Mouse (Mus musculus): Measurements from ENCODE around the gene Plekha3.

The Plekha3 gene

DNA sequence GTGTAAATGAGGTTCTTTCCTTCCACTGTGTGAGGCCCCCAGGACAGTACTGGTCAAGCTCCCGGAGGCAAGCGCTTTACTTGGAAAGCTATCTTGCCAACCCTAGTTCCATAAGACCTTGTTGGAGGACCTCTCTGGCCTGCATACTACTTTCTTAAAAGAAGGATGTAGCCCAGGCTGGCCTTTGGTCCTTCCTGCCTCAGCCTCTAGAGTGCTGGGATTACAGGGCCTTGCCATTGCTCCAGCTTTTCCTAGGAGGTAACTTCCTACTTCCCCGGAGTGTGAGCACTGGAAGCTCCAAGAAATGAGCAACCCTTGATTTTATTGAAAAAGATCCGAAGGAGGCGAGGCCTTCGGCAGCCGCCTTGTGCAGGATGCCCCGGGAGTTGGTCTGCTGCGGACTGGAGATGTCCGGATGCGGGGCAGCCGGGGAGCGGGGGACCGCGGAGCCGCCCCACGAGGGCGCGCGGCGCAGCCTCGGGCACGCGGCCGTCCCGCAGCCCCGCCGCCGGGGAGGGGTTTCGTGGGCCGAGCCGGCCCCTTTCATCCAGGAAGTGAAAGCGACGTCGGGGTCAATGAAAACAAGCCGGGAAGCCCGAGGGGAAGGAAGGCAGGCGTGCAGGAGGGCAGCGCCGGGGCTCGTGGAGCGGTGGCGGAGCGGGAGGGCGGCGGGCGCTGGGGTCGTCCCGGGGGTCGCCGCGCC lies at the start of gene Plekha3:
Plekha3 (plus strand) TSS at position 557 of the 703 bp plus-strand sequence.
- DNase-seq (ENCODE audit: low read depth, low spot score): peak; percentile 92

DNA sequence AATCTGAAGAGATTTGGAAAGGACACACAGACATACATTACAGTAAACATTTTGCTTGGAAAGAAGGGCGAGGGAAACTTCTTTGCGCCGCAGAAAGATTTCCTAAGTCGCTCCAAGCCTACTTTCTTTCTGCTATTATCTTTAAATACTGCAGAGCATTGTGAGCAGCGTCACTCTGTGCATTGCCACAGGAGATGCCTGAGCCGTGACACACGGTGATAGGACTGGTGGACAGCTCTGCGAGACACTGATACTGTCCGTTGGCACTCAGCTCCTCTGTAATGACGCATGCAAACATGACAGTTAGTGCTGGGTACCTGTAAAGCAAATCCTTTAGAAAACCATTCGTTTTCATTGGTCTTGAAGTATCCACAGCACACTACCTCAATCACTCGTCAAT lies 44.8 kb upstream of the Plekha3 start:
- DNase-seq (ENCODE audit: low read depth, low spot score): no peak

DNA sequence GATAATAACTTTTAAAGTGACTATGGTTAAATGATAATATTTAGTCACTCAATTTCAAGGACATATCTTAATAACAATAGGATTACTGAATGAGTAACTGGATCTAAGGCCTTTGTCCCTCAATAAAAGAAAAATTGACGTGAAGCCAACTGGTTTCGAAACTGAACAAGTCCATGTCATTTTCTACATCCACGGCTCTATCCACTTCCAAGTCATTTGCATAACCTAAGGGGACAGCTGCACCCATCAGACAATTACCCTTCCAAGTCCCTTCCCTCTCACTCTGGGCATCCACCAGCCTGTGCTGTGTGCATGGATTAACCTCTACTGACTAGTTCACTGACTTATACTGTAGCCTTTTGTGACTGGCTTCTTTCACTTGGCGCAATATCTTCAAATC lies 43.5 kb upstream of the Plekha3 start:
- DNase-seq (ENCODE audit: low read depth, low spot score): no peak

DNA sequence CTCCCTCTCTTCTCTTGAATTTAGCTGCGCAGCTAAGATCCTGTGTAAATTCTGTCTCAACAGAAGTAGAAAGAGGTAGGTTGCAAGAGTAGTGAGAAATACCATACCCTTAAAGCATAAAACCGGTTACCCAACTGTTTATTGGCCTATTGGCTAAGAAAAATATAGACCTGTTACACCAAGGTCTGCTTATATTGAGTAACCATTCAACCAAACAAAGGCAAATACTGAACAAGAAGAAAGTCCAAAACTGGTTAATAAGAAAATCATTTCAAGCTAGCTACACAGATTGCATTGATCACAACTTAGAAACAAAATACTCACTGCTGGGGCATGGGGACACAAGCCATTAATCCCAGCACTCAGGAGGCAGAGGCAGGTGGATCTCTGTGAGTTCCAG lies 35.4 kb upstream of the Plekha3 start:
- no peak for DNase-seq (ENCODE audit: low read depth, low spot score)

DNA sequence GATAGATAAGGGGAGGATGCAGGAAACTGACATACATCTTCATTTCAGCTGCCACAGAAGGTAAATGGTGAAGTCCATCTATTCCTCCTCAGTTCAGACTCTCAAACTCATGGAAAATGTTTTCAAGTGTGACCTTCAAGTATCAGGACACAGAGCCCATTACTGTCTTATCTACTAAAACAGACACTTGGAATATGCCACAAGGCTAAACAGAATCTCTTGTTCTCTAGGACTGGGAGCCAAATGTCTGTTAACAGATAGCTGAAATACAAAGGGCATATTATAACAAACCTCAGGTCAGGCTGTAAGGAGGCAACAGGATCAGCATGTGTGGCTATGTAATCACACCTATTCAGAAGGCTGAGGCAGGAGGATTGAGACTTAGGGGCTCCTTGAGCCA lies 31.3 kb upstream of the Plekha3 start:
- no peak for DNase-seq (ENCODE audit: low read depth, low spot score)

DNA sequence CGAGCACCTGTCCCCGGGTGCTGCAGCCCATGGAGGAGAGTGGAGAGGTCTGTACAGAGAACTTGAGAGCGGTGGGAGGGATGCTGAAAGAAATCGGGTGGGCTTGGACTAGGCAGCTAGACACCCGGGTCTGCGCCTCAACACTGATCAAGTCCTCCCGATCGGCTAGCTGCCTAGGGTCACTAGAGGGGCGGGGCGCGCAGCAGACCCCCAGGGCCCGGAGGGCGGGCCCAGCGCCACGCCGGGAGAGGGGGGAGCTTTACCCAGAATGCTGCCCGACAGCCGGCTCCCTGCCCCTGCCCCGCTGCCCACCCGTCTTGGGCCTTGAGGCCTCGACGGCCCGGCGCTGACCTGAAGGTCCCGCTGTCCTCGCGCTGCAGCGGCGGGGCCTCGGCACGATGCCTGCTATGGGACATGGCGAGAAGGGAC lies 27.6 kb upstream of the Plekha3 start:
- peak; percentile 28 for DNase-seq (ENCODE audit: low read depth, low spot score)

DNA sequence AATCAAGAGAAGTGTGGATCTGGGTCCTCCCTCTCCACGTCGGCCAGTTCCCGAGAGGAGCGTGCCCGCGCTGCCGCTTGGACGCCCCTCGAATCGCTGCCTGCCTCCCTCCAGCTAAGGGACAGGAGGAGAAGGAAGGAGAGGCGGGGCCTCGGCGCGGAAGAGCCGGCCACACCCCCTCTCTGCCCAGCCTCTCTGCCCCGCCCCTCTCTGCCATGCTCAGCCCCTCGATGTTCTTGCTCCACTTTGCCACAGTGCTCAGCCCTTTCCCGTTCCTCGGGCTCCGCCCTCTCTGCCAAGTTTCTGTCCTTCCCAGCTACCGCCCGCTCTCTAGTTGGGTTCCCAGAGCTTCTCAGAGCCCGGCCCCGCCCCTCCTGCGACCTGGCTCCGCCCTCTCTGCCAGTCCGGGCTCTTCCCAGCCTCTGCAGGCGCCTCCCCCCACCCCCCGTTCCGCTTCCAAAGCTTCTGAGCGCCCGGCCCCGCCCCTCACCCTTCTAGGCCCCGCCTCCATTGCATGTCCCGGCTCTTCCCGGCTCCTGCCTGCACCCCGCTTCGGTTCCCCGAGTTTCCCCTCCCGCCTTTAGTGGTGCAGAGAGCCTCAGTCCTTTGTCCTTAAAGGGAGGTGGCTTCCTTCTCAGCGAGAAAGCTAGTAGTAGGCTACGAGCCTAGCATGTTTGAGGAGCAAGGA lies 27.1 kb upstream of the Plekha3 start, which contains the start of the genes Prkra and Pjvk:
Prkra (minus strand) TSS at position 133 of the 688 bp plus-strand sequence.
Pjvk (plus strand) TSS at position 594 of the 688 bp plus-strand sequence.
- DNase-seq (ENCODE audit: low read depth, low spot score): peak; percentile 99

DNA sequence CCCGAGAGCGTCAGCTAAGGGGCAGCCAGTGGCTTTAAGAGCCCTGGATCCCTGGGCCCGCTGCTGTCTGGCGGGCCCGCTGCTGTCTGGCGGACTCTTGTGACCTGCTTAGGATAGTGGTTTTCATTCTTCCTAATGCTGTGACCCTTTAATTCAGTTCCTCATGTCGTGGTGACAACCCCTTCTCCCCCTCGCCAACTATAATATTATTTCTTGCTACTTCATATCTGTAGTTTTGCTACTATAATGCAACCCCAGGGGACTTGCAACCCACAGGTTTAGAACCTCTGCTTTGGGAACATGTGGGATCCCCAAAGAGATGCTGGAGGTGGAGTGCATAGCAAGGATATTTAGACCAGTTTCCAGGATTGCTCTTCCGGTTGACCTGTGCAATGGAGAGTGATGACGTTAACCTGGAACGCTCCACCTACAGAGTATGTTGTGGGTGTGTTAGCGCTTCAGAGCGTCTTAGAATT lies 26.4 kb upstream of the Plekha3 start:
- DNase-seq (ENCODE audit: low read depth, low spot score): peak; percentile 55

DNA sequence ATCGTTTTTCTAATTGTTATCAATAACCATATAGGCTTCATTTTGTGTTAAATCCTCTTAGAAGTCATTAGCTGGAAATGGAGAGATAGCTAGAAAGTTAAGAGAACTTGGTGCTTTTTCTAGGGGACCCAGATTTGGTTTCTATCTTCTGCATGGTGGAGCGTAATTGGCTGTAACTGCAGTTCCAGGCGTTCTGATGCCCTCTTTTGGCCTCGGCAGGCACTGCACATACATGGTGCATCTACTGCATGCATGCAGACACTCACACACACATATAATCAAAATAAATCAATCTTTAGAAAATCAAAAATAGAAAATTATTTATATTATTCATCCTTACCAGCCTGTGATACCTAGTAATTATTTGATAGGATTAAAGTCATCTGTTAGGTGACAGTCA lies 22.0 kb upstream of the Plekha3 start:
- no peak for DNase-seq (ENCODE audit: low read depth, low spot score)

DNA sequence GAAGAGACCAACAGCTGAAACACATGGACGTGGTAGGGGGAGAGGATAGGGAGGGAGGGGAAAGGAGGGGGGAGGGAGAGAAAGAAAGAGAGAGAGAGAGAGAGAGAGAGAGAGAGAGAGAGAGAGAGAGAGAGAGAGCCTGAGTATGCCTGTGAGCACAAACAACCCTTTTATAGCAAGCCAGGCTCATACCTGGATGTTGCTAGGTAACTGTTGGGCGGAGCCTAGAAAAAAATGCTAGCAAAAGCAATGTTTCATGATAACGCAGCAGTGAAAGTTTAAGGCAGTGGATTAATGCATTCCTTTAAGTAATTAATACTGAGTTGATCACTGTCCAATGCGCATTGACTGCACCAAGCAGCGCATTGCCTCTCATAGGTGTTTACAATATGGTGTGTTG lies 20.4 kb upstream of the Plekha3 start:
- DNase-seq (ENCODE audit: low read depth, low spot score): no peak

DNA sequence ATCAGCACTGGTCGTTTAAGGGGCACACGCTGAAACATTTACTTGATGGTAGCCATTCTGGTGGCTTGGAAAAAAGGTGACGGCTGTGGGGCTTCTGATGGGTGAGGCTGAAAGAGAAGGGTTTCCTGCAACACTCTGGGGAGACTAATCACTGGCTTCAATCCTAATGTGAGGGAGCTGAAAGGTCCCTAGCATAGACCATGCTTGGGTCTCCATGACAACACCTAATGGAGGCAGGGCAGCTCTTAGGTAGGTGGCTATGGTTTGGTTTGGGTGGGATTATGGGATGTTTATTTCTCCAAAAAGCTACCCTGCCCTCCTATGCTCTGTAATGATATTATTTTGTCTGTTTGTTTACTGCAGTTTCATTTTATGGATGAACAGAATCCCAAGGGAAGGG lies 19.6 kb upstream of the Plekha3 start:
- no peak for DNase-seq (ENCODE audit: low read depth, low spot score)

DNA sequence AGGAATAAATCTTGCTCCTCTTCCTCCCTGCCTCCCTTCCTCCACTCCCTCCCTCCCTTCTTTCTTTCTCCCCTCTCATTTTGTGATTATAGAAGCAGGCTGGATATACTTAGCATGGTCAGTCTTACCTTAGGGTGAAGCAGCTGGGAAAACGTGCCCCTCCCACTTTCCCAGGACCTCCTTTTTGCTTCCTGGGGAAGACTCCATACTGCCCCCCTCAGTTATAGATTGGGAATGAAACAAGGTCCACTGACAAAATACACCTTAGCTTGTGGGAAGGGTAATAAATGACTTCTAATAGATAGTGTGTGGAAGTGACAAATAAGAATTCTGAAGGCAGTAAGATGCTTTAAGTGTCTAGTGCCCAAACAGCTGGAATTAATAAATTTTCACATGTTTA lies 19.1 kb upstream of the Plekha3 start:
- DNase-seq (ENCODE audit: low read depth, low spot score): peak; percentile 22

DNA sequence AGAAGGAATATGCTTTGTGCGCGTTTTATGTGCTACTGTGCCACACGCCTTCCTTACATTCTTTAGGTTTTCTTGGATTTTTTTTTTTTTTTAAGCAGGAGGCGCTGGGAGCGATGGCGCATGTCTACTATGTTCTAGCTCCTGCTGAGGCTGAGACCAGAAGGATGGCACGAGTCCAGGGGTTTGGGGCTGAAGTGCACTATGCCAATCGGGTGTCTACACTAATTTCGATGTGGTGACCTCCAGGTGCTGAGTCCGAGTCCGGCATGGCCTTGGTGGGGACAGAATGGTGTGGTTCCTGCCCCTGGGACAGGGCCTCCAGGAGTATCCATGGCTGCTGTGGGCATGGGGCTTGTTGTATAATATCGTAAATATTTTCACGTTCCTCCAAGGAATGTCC lies 16.5 kb upstream of the Plekha3 start:
- no peak for DNase-seq (ENCODE audit: low read depth, low spot score)

DNA sequence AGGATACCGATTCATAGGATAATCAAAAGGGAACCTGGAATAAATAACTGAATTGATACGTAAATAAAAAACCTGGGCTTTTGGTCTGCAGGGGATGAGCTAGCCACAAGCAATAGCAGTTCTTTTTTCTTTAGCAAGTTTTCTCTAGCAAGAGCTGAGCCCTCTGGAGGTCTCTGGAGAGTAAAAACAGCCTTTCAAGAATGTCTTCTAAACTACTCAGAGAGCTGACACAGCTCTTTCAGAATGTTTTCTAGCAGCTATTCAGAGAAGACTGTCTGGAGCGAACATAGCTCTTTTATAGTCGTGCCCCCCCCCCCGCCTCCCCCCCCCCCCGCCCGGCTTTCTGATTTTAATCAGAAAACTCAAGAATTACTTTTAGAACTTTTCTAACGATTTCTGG lies 15.7 kb upstream of the Plekha3 start:
- no peak for DNase-seq (ENCODE audit: low read depth, low spot score)

DNA sequence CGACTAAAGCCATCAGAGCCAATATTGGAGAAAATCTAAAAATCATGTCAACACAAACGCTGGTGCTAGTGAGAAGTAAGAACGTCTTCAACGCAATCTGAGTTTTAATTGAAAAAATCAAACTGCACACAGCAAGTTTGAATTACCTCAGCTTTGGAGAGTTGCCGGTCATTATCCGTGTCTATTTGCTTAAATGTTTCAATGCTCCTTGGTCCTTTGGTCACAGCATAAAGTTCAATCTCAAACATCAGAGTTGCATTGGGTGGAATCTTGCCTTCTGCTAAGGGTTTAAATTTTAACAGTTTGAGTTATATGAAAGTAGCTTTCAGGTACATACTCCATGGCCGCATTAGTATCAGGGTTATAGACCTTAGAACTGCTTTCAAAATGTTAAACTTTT lies 9.6 kb upstream of the Plekha3 start:
- DNase-seq (ENCODE audit: low read depth, low spot score): no peak

DNA sequence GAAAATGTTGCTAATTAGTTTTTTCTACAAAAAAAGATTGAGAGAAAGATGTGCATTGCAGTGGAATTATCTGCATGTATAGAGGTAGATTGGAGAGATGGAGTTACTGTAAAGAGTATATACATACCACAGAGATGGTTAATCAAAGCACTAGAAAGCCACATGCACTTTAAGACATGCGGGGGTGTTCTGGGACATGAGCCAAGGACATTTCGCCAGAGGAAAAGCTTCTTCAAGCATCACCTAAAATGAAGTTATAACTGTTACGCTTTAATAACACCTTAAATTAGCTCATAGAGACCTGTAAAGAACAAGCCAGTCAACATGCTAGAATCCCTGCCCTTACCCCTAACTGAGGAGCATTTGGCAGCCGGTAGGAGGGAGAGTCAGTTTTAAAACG lies 7.9 kb upstream of the Plekha3 start:
- peak; percentile 59 for DNase-seq (ENCODE audit: low read depth, low spot score)

DNA sequence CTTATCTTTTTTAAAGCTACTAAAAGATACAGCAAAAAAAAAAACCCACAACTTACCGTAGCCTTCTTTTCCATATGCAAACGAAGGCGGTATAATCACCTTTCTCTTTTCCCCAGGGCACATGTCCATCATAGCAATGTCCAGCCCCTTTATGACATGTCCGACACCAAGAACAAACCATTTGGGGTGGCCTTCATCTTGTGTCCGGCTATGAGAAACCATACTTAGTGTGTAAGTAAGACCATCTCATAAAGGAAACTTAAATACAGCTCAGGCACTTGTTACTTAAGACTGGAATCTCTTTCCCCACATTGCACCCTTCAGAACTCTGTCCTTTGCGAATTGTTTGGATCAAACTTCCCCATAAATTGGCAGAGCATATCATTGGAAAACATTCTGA lies 3.4 kb upstream of the Plekha3 start:
- DNase-seq (ENCODE audit: low read depth, low spot score): no peak

DNA sequence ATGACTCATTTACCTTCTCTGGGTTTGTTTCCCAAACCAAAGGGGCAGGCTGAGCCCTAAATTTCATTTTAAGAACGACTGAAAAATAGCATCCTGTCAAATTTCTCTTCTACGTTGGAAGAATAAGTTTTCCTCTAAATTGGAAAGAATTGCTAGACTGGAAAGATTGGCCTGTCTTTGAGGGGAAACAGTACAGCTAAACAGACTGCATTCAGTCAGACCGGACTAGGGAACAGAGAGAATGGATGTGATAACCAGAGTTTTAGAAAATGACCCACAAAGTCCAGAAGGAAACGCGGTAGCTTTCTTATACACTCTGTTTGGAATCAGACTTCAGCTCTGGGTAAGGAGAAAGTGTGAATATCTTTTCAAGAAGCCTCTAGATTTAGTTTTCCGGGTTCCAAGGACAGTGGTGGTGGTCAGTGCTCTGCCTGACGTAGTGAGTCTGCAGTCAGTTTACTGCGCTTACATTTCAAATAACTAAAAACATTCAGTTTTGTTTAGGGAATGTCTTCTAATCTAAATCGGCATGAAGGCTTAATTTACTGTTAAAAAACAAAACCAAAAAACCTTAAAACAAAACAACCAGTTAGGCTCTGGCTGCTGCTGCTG lies 2.8 kb upstream of the Plekha3 start:
- no peak for DNase-seq (ENCODE audit: low read depth, low spot score)

DNA sequence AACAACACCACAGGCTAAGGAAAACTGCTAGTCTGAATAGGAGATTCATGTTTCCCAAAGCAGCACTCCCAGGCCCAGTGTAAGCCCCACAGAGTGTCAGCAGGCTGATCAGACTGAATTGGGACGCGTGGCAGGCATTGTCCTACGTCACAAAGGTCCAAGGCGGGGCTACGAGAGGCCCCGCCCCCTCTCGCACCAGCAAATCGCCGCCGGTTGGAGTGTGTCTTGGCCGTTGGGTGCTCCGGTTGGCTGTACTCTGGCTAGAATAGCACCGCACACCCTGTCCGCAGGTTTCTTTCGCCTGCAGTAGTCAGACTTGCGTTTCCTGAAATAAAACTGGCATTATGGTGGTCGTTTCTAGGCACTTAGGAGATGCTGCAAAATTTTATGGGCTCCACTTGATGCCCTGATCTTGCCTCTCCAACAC lies 2.1 kb upstream of the Plekha3 start, which contains the start of gene Fkbp7:
Fkbp7 (minus strand) TSS at position 151 of the 427 bp plus-strand sequence.
- peak; percentile 95 for DNase-seq (ENCODE audit: low read depth, low spot score)

DNA sequence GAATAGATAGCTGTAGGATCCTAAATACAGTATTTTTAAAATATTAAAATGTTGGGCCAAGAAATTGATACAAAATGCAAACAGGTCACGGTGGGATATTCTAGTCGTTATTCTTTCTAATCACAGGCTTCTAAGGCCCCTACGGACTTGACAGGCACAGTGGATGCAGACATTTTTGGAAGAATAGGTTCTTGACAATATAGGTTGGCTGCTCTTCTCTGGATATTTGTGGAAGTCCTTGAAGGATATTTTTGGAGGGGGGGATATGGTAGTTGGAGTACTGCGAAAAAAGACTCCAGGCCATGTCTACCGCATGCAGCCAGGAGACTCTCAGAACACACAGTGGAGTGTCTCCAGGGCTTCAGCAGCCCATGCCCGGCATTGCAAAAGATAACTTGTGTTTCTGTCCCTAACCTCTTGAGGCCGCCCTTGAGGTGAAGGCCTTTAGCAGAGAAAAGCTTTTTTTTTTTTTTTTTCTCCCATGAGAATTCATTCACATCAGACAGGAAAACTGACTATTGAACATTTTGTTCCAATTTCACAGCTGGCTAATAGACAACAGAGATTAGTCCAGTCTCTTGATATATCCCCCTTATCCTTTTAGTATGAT lies 1.5 kb upstream of the Plekha3 start:
- DNase-seq (ENCODE audit: low read depth, low spot score): peak; percentile 44

DNA sequence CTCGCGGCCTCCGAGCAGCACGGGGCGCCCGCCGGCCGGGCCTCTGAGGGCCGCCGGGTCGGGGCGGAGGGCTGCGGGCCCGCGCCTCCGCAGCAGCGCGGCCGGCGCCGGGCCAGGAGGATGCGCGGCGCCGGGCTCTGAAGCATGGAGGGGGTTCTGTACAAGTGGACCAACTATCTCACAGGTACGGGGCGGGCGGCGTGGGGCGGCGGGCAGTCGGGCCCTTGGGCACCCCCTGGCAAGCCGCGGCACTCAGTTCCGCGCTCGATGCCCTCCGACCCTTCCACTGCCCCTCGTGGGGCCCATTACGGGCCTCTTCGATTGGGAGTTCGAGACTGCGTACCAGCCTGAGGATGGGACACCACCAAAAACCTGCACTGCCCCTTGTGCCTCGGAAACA lies 370 bp downstream of the Plekha3 start:
- no peak for DNase-seq (ENCODE audit: low read depth, low spot score)

DNA sequence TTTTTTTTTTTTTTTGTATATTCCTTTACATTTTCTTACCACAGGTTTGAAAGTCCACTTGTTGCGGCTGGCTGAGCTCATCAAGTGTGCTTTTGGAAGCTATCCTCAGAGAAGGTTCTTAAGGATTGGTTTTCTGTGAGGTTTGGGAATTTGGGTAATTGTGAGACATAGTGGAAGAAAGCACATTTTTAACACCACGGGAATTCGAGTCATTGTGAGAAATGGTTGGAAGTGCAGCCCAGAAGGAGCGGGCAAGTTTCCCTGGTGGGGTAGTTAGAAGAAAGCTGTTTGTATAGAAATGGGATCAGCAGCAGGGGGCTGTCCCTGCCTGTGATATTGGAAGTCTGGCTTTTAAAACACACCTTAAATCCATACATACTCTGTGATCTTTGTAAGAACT lies 868 bp downstream of the Plekha3 start:
- no peak for DNase-seq (ENCODE audit: low read depth, low spot score)

All from brain, adult 2 months (tissue).